Mouse (Mus musculus): Measurements from ENCODE around the gene Tsr1. TPM values are rescaled to one million over a fixed set of nuclear protein-coding genes. Genes with fewer than 3 reads are reported as not detected.

The Tsr1 gene
- polyA plus RNA-seq, 1 experiment from 2014 or later: 63.0 TPM

DNA sequence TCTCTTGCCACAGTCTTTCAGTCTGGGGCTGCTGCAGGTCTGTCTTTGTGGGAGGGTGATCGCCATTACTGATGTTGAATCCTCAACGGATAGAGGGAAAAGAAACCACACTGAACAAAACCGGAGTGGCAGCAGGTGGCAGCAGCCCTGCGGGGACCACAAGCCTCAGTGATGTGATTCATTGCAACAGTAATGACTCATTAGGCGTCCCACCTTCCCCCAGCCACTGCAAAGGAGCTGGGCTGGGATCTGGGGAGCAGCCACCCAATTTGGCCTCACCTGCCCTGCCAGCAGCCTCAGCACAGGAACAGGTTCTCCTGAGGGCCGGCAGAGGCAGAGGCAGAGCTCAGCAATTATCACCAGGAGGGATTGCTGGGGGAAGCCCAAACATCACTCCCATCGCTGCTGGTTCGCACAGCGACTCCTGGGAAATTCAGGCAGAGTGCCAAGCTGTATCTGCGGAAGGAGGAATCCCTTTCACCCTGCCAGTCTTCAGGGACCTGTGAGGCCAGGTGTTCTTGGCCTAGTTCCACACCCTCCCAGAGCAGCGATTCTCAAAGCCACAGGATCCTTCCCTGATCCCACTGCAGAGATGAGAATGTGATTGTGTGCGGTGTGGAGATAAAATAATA is 26.8 kb upstream of the Tsr1 start:
- no peak overlapping the region for H3K4me3 ChIP-seq
- no peak overlapping the region for H3K27ac ChIP-seq
- WGBS: 35% methylated on average over 12 of the region's 12 CpGs
- no peaks in the 10 kb centered on the region for H3K27me3 ChIP-seq (ENCODE audit: poor library complexity, severe bottlenecking)
- peaks cover 22% of the 10 kb centered on the region for H3K4me1 ChIP-seq
- no peak for DNase-seq (ENCODE audit: extremely low spot score, low spot score)
- no peaks in the 10 kb centered on the region for H3K9me3 ChIP-seq
- H3K36me3 ChIP-seq (replicated peaks): peaks cover 27% of the 10 kb centered on the region

DNA sequence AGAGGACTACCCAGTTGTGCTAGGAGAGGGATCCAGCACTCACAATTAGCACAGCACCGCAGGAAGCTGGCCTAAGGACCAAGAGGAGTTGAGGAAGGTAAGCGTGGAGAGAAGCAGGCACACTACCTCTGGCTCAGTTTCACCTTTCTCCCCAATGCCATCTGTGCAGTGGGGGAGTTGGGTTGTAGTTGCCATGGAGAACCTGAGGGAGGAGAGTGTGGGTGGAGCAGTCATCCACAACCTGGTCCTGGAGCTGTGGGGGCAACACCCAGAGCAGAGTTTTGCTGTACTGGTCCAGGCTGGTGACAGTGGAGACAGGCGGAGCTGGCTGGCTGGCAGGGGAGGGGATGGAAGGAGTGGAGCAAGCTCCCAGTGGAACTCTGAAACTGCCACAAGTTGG is 23.2 kb upstream of the Tsr1 start:
- Histone ChIP-seq H3K4me1 (peaks cover 41% of the 10 kb centered on the region), H3K36me3 (replicated peaks) (no peaks in the 10 kb centered on the region), H3K4me3 (no peak overlapping the region), H3K27me3 (ENCODE audit: poor library complexity, severe bottlenecking) (no peaks in the 10 kb centered on the region), H3K27ac (0 out of 2 replicates have a peak overlapping the region, but pooled peaks have one; percentile 11), H3K9me3 (no peaks in the 10 kb centered on the region)
- WGBS: 71% methylated on average over 3 of the region's 3 CpGs
- no peak for DNase-seq (ENCODE audit: extremely low spot score, low spot score)

DNA sequence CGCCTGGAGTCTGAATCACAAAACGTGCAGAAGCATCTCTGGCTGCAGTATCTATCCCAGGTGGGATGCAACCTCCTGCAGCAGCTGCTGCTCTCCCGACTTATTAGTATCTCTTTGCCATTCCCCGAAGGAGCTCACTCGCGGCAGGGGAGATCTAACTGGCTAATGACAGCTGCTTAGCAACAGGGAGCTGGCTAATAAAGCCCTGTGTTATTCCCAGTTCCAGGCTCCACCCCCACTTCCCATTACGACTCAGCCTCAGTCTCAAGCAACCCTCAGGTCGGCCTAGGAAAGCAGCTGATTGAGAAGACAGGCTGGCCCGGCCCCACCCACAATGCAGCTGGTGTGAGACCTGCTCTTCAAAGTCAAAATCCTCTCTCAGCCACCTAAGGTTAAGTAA is 21.1 kb upstream of the Tsr1 start:
- Histone ChIP-seq H3K36me3 (replicated peaks) (no peaks in the 10 kb centered on the region), H3K27ac (peak overlapping the region; percentile 51), H3K4me3 (peak overlapping the region; percentile 24), H3K27me3 (ENCODE audit: poor library complexity, severe bottlenecking) (no peaks in the 10 kb centered on the region), H3K9me3 (no peaks in the 10 kb centered on the region), H3K4me1 (peaks cover 31% of the 10 kb centered on the region)
- 2% methylated on average over 9 of the region's 9 CpGs for WGBS
- DNase-seq (ENCODE audit: extremely low spot score, low spot score): peak; percentile 71

DNA sequence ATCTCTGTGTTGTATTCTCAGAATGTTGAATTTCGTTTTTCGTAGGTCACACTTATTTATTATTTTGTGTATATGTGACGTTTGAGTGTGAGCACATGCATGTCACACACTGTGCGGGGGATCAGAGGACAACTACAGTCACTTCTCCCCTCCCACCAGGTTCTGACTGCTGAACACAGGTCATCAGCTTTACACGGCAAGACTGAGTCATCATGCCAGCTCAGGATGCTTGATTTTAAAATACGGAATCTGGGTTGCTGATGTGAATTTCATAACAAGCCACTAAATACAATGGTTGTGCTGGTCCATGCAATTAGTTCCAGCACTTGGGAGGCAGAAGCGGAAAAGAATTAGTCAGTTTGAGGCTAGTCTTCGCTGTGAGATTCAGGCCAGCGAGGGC is 16.9 kb upstream of the Tsr1 start:
- no peak for DNase-seq (ENCODE audit: extremely low spot score, low spot score)
- Histone ChIP-seq H3K4me3 (no peak overlapping the region), H3K36me3 (replicated peaks) (peaks cover 13% of the 10 kb centered on the region), H3K27ac (no peak overlapping the region), H3K9me3 (no peaks in the 10 kb centered on the region), H3K4me1 (peaks cover 26% of the 10 kb centered on the region), H3K27me3 (ENCODE audit: poor library complexity, severe bottlenecking) (no peaks in the 10 kb centered on the region)
- 95% methylated on average over 9 of the region's 9 CpGs for WGBS

DNA sequence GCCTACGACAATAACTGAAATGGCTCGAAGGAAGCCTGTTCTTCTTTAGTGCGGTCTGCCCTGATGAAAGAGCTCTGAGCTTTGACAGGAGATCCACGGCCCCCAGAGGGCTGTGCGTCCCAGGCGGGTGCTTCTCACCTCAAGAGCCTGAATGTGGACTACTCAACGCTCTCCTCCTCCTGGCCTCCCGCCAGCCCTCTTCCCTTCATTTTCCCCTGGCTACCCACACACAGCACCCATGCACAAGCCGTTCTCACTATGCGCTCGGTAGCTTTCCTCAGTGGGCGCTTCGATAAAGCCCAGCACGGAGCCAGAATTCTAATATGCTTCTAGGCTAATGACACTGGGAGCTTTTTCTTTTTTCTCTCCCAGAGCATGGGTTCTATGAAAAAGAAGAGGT is 15.9 kb upstream of the Tsr1 start:
- Histone ChIP-seq H3K36me3 (replicated peaks) (peaks cover 13% of the 10 kb centered on the region), H3K27me3 (ENCODE audit: poor library complexity, severe bottlenecking) (no peaks in the 10 kb centered on the region), H3K4me1 (peaks cover 16% of the 10 kb centered on the region), H3K27ac (peak overlapping the region; percentile 30; the same call in 1 of the 2 replicates), H3K4me3 (no peak overlapping the region), H3K9me3 (no peaks in the 10 kb centered on the region)
- WGBS: 87% methylated on average over 14 of the region's 14 CpGs
- no peak for DNase-seq (ENCODE audit: extremely low spot score, low spot score)

DNA sequence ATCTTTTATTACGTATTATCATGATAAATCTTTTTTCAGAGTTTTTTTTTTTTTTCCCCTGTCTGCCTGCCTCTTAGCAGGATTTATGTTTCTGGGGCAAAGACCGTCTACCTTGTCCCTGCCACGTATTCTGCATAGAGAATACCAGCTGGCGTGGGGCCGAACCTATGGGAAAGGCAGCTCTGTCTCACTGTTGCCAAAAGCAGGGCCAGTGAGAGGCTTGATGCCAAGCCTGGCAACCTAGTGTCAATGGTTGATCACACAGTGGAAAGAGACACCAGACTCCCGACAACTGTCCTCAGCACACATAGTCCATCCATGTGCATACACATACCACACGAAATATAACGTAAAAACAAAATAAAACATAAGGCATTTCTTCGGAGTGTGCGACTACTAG is 14.8 kb upstream of the Tsr1 start:
- H3K4me3 ChIP-seq: no peak overlapping the region
- peaks cover 6% of the 10 kb centered on the region; the same call in 1 of the 2 replicates for H3K4me1 ChIP-seq
- peaks cover 13% of the 10 kb centered on the region for H3K36me3 ChIP-seq (replicated peaks)
- no peak overlapping the region for H3K27ac ChIP-seq
- DNase-seq (ENCODE audit: extremely low spot score, low spot score): no peak
- no peaks in the 10 kb centered on the region for H3K9me3 ChIP-seq
- WGBS: 95% methylated on average over 10 of the region's 10 CpGs
- no peaks in the 10 kb centered on the region for H3K27me3 ChIP-seq (ENCODE audit: poor library complexity, severe bottlenecking)

DNA sequence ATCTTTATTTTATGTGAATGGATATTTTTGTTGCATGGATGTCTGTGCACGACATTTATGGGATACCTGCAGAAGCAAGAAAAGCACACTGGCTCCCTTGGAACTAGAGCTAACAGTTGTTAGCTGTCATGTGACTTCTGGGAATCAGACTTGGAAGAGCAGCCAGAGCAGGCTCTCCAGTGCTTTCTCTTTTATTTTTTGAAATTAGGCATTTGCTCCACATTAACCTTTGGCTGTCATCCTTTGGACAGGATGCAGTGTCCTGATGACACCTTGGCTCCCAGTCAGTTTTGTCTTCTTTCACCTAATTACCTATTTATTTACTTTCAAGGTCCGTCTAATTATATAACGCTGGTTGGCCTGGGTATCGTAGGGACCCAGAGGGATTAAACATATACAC is 3.3 kb upstream of the Tsr1 start:
- H3K9me3 ChIP-seq: no peaks in the 10 kb centered on the region
- DNase-seq (ENCODE audit: extremely low spot score, low spot score): no peak
- H3K27me3 ChIP-seq (ENCODE audit: poor library complexity, severe bottlenecking): no peaks in the 10 kb centered on the region
- H3K27ac ChIP-seq: no peak overlapping the region
- 94% methylated on average over 4 of the region's 4 CpGs for WGBS
- H3K4me1 ChIP-seq: peaks cover 35% of the 10 kb centered on the region
- H3K4me3 ChIP-seq: no peak overlapping the region
- H3K36me3 ChIP-seq (replicated peaks): peaks cover 16% of the 10 kb centered on the region

DNA sequence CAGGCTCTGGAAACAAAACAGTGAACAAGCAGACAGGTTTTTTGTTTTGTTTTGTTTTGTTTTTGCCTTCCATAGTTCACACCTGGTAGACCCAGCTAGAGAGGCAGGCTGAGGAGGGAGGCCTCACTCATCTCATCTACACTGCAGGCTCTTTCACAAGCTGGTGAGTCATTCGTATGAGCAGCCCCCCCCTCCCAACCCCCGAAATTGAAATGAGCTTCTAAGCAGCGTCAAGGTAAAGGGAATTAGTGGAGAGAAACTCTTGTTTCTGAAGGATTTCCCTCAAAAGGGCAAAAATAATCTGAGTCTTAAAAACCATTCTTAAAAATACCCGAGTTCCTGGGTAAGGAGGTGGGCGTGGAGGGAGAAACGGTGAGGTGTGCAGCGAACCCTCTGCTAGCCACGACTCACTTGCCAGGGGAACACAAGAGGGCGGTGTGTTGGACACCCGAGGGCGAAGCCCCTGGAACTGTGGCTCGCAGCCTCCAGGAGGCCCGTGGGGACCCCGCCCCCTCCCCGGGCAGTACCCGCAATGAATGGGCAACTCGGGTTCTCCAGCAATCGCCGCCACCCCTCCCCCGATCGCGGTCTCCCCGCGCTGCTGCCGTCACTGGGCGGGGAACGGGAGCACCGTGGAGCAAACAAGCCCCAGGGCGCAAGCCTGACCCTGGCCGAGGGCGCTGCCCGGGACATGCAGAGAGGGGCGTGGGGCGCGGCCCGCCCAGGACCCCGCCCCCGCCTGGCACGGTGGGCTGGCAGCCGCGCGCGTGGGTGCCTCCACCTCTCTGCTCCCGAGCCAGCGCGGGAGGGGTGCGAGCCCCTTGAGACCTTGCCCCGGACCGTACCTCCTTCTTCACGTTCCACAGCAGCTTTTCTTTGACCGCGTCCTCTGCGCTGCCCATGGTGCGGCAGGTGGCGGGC is 1.6 kb upstream of the Tsr1 start:
- DNase-seq (ENCODE audit: extremely low spot score, low spot score): peak; percentile 60
- WGBS: 1% methylated on average over 54 of the region's 55 CpGs
- H3K9me3 ChIP-seq: no peaks in the 10 kb centered on the region
- H3K36me3 ChIP-seq (replicated peaks): peaks cover 32% of the 10 kb centered on the region
- H3K27me3 ChIP-seq (ENCODE audit: poor library complexity, severe bottlenecking): no peaks in the 10 kb centered on the region
- H3K4me3 ChIP-seq: peak overlapping the region; percentile 89
- H3K27ac ChIP-seq: peak overlapping the region; percentile 90
- peaks cover 44% of the 10 kb centered on the region for H3K4me1 ChIP-seq

DNA sequence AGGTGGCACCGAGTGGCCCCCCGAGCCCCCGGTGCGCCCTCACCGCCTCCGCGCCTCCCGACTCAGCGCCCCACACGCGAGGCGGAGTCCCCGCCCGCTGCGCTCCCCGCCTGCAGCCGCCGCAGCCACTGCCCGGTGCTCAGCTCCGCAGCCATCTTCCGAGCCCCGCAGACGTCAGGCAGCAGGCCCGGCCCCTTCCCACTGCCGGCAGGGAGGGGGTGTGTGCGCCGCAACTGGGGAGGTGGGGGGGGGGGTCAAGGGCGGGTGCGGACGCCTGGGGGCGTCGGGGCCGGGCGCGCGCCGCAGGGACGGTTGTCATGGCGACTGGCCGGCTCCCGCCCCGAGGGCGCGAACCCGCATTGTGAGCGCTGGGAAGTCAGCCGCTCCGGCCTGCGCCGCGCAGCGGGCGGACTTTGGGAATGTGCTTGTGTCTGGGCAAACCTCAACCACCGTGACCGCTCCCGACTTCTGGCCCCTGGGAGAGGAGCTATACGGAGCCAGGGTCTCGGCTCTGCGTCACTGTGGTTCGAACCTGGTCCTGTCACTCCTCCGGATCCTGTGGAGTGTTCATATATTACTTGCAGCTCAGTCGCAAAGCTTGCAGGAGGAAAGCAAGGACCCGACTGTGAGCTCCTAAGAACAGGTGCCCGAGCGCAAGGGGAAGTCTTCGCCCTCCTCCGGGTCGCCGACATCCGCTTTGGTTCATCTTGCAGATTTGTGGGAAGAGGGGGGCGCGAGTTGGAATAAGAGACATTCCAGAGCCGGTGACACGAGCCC is 782 bp upstream of the Tsr1 start, which contains the start of gene Sgsm2:
TSS of gene Sgsm2 (minus strand) at position 160 of the 777 bp plus-strand sequence.
- H3K9me3 ChIP-seq: no peaks in the 10 kb centered on the region
- peak within 1 kb of the TSS; percentile 89 for H3K4me3 ChIP-seq
- H3K27me3 ChIP-seq (ENCODE audit: poor library complexity, severe bottlenecking): no peaks in the 10 kb centered on the region
- WGBS: under 1% methylated on average over 71 of the region's 74 CpGs
- peaks cover 33% of the 10 kb centered on the region for H3K36me3 ChIP-seq (replicated peaks)
- peak; percentile 83 for DNase-seq (ENCODE audit: extremely low spot score, low spot score)
- peaks cover 44% of the 10 kb centered on the region for H3K4me1 ChIP-seq
- peak within 1 kb of the TSS; percentile 90 for H3K27ac ChIP-seq

DNA sequence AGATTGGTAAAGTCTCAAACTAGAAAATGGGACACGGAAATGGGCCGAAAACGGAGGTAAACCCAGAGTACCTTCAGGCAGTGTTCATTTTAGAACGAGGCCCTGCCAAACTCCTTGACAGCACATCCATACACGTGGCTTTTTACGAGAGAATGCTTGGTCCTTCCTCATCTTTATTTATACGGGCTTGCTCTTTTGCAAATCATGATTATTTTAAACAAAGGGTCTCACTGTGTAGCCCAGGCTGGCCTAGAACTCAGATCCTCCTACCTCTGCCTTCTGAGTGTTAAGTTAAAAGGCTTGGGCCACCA is 601 bp downstream of the Tsr1 start:
- DNase-seq (ENCODE audit: extremely low spot score, low spot score): no peak
- Histone ChIP-seq H3K4me1 (peaks cover 44% of the 10 kb centered on the region), H3K36me3 (replicated peaks) (peaks cover 47% of the 10 kb centered on the region), H3K27me3 (ENCODE audit: poor library complexity, severe bottlenecking) (no peaks in the 10 kb centered on the region), H3K9me3 (no peaks in the 10 kb centered on the region), H3K4me3 (peak overlapping the region; percentile 89), H3K27ac (peak overlapping the region; percentile 90)
- WGBS: 2% methylated on average over 7 of the region's 7 CpGs

DNA sequence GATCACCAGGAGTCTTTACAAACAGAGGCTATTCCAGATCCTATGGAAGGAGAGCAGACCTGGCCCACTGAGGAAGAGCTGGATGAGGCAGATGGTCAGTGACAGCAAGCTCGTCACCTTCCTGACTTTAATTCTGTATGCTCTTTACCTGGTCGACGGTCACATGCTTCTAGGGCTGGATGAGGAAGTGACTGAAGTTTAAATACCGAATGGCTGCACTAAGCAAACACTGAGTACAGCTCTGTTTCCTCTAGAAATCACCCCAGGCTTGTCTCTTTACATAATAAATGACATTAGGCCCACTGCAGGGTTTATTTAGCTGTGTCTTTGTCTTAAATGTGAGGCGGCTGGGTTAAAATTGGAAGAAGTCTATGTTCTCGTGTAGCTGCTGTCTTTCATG is 3.7 kb downstream of the Tsr1 start:
- Histone ChIP-seq H3K27me3 (ENCODE audit: poor library complexity, severe bottlenecking) (no peaks in the 10 kb centered on the region), H3K4me1 (peaks cover 31% of the 10 kb centered on the region), H3K4me3 (no peak overlapping the region), H3K27ac (no peak overlapping the region), H3K36me3 (replicated peaks) (peaks cover 78% of the 10 kb centered on the region), H3K9me3 (no peaks in the 10 kb centered on the region)
- 92% methylated on average over 6 of the region's 6 CpGs for WGBS
- no peak for DNase-seq (ENCODE audit: extremely low spot score, low spot score)

DNA sequence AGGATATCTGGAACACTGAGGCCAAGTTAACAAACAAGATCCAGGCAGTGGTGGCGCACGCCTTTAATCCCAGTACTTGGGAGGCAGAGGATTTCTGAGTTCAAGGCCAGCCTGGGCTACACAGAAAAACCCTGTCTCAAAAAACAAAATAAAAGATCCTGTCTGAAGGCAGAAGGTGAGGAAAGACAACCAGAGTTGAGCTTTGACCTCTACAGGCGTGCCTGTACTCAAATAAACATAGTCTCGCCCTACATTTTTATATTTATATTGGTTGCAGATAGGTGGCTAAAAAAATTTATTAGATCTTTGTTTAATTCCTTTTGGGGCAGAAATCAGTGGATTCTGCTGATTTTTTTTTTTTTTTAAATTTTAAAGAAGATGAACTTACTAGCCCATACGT is 4.5 kb downstream of the Tsr1 start:
- 97% methylated on average over 5 of the region's 5 CpGs for WGBS
- Histone ChIP-seq H3K4me1 (peaks cover 22% of the 10 kb centered on the region), H3K36me3 (replicated peaks) (peaks cover 86% of the 10 kb centered on the region), H3K9me3 (no peaks in the 10 kb centered on the region), H3K4me3 (no peak overlapping the region), H3K27ac (no peak overlapping the region), H3K27me3 (ENCODE audit: poor library complexity, severe bottlenecking) (no peaks in the 10 kb centered on the region)
- DNase-seq (ENCODE audit: extremely low spot score, low spot score): no peak
